Mouse (Mus musculus) G1E (cell line): ENCODE measurements at regions not wholly inside any gene's neighbourhood (a gene's known extent, or its start where the extent isn't known, plus 50 kb on each side); places are given as distances from the start of the nearest gene placed in this dataset.

Experiments used
- CTCF ChIP-seq: IDR thresholded peaks from 2 replicates; pipeline ENCODE4 v1.5.1; 2012; ENCODE audit warnings: low read depth, low read length, inconsistent platforms, mixed read lengths
- GATA1 ChIP-seq: IDR thresholded peaks from 2 replicates; pipeline ENCODE4 v1.6.1; 2012; ENCODE audit warnings: borderline replicate concordance, low read length, inconsistent platforms, mixed read lengths
- TAL1 ChIP-seq: conservative IDR thresholded peaks from 2 replicates; pipeline ENCODE4 v1.6.1; 2012; ENCODE audit warnings: low read depth, low read length, inconsistent platforms, mixed read lengths

DNA sequence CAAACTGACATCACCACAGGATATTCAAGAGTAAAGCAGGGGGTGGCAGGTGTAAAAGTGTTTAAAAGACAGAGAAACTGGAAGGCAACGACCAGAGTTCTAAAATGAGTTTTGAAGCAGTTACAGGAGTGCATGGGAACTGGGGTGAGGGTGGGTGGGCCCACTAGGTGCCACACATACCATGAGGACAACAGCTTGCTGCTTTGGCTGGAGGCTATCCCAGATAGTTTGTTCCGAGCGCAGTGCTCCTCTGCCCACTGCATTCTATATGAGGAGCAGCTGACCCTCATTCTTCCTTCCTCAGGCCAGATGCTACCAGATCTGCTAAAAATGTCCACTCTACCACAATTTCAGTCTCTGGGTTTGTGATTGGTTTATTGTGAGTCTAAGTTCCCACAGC, 234.6 kb upstream of the 4930412O13Rik start:
- no peak for TF ChIP-seq CTCF
- TF ChIP-seq TAL1 = no peak
- TF ChIP-seq GATA1 = no peak
